Mouse (Mus musculus) right cerebral cortex, postnatal 14 days (tissue): Measurements from ENCODE around the gene Pik3cb.

Experiments used
- DNase-seq: peaks from one replicate; pipeline ENCODE4 v3.0.0; 2022

Gene Pik3cb

DNA sequence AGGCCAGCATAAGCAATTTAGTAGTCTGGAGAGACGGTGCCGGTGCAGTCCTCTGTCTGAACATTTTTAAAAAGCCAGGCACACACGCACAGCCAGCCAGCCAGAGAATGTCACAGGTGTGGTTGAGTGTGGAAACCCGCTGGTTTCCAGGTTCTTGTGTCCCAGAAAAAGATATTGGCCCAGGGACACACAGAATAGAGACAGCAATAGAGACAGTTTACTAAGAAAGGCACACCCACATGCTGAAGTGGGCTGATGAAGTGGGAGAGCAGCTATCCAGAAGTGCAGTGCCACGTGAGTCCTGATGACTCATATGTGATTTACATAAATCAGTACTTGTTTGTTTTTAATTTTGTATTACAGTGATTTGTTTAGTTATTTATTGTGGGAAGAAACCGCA, 5.3 kb upstream of the Pik3cb start:
- DNase-seq, result no peak

DNA sequence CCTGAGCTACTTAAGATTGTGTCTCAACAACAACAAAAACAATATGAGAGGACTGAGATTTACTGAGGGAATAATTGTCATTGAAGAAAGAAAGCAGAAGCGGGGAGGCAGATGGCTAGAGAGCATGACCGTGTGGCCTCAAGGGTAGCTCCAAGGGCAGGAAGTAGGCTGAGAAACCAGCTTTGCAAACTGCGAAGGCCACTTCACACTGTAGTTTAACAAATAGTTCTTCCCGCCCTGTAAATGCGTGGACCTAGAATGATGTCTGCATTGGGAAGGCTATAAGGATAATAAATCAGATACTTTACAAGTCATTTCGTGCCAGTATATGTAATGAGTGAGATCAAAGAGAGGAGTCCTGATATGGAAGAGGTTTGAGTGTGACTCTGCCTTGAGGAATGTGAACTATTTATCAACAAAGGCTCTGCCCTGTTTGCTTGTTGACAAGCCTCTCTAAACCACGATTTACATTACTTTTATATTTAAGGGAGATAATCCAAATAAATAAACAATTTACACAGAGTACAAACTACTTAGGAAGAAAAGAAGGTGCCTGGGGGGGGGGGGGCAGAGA, 4.1 kb upstream of the Pik3cb start:
- DNase-seq, result no peak

- DNase-seq, result no peak
Observed at GRCm38 (mm10) chr9:99141618-99142017, 1.2 kb upstream of the Pik3cb start.

GRCm38 (mm10) chr9:99141171-99141570, 750 bp upstream of the Pik3cb start:
- DNase-seq, result no peak

DNA sequence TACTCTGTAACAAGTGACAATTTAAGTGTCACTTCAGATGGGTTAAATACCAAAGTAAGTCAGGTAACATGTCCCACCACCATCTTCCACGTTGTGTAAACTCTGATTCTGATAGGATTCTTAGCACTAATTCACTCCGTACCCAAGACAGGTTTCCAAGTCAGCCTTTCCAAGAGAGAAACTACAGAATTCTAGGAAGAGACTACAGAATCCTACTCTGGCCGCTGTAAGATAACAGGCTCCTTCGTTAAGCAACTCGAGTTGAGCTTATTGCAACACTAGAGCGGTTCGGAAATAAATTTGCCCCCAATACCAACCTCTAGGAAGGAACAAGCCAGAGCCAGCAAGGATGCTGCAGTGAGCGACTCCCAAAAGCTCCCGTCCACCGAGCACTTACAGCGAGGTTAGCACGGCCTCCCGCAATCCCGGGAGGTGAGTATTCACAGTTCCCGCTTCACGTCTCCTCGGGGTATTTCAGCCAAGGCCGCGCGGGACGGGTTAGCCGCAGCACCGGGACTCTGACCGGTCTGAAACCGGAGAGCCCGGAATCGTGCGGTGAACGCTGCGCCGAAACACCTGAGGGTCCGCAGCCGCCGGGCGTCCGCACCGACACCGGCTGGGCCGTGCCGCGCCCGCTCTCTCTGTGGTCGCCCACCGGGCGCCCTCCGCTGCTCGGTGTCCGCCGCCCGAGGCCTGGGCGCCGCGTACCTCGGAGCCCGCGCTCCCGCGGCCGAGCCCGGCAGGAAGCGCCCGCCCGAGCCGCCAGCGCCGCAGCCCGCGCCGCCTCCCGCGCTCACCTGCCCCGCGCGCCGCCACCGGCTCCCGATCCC, 1.0 kb downstream of the Pik3cb start:
- DNase-seq, result peak; percentile 50

- no peak for DNase-seq
Observed at GRCm38 (mm10) chr9:99137301-99137700, 3.1 kb downstream of the Pik3cb start.

GRCm38 (mm10) chr9:99131951-99132470, 8.4 kb downstream of the Pik3cb start:
- no peak for DNase-seq

- no peak for DNase-seq
Observed at GRCm38 (mm10) chr9:99131119-99131518, 9.3 kb downstream of the Pik3cb start.

- DNase-seq, result no peak
Observed at GRCm38 (mm10) chr9:99127578-99127977, 12.8 kb downstream of the Pik3cb start.

- no peak for DNase-seq
Observed at GRCm38 (mm10) chr9:99122749-99123148, 17.7 kb downstream of the Pik3cb start.

- peak; percentile 31 for DNase-seq
Observed at GRCm38 (mm10) chr9:99112409-99112808, 28.0 kb downstream of the Pik3cb start.

DNA sequence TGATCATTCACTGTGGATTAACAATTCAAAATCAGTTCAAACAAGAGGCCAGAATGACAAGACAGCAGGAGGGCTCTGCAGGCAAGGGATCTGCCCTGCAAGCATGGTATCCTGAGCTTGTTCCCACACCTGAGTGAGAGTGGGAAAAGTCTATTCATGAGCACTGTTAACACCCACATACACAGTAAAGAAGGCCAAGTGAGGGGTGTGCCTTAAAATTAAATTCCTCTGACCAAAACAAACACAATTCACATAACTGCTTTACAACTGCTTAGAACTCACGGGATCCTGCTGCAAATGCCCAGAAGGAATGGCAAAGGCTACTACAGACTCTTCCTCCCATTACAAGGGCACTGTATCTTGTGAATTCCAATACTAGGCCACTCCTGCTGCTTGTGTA, 29.3 kb downstream of the Pik3cb start:
- no peak for DNase-seq

DNA sequence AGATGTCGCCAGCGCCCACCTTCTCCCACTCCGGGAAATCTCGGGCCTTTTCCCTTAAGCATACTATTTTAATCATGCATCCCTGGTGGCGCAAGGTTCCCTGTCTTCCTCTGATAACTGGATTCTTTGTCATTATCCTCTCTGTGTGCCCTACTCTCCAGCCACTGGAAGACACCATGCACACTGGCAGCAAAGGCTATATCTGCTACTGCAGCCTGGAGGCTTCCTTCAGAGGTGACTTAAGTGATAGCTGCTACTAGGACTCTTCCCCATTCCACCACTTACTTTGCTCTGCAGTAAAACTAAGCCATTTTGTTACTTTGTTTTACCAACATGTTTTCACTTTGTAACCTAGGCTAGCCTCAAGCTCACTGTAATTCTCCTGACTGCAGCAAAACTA, 30.2 kb downstream of the Pik3cb start:
- DNase-seq, result no peak

- no peak for DNase-seq
Observed at GRCm38 (mm10) chr9:99109585-99109984, 30.8 kb downstream of the Pik3cb start.

GRCm38 (mm10) chr9:99104449-99104848, 36.0 kb downstream of the Pik3cb start:
- DNase-seq, result no peak

DNA sequence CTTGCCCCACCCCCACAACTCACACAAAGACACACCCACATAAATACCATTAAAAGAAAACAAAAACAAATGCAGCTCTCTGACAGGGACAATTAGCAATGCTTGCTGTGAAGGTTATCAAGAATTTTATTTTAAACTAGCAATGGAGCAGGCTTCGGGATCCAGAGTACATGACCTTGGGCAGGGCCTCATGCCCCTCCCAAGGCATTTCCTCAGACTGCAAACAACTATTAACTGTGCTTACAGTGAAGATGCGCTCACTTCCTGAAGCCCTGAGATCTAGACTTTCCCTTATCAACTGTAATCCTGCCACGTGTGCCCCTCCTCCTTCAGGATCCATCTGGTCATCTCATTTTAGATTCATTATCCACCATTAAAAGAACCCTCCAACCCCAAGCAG, 36.6 kb downstream of the Pik3cb start:
- DNase-seq, result no peak

DNA sequence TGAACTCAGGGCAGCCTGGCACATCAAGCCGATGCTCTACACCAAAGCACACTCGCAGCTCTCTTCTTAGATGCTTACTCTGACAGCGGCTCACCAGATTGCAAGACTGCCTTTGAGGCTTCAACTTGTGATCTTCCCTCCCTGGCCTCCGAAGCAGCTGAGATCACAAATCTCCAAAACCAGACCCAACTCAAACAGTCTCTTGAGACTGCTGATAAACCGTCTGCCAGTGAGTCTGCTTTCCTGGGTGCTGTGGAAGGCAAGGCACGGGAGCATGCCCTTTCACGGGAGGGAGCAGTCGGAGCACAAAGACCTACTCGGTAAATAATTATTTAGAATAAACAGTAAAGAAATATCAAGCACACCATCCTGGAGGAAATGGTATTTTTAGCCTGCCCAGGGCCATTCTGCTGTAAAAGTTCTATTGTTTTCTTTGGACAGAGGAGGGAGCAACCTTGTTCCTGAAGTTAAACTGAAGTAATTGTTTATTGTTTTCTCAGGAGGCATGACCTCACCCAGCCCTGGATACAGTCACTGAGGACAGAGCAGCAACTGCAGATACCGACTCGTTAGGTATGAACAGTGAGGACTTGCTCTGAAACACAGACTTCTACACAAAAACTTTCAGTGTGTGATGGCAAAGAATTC, 41.8 kb downstream of the Pik3cb start:
- DNase-seq, result no peak

GRCm38 (mm10) chr9:99097668-99098067, 42.8 kb downstream of the Pik3cb start:
- no peak for DNase-seq

- no peak for DNase-seq
Observed at GRCm38 (mm10) chr9:99095192-99095591, 45.2 kb downstream of the Pik3cb start.

DNA sequence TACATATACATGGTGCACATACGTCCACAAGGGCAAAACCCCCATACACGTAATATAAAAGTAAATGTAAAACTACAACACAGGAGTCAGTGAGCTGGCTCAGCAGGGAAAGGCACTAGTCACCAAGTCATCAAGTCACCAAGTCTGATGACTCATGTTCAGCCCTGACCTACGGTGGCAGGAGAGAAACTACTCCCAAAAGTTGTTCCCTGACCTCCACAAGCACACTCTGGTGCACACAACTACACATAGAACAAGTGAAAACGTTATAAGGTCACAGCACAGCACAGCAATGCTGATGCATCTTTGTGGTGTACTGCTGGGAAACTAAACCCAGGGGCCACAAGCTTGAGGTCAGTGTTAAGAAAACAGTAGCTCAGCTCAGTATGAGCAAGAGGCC, 49.9 kb downstream of the Pik3cb start:
- no peak for DNase-seq

GRCm38 (mm10) chr9:99089904-99090303, 50.5 kb downstream of the Pik3cb start:
- no peak for DNase-seq

DNA sequence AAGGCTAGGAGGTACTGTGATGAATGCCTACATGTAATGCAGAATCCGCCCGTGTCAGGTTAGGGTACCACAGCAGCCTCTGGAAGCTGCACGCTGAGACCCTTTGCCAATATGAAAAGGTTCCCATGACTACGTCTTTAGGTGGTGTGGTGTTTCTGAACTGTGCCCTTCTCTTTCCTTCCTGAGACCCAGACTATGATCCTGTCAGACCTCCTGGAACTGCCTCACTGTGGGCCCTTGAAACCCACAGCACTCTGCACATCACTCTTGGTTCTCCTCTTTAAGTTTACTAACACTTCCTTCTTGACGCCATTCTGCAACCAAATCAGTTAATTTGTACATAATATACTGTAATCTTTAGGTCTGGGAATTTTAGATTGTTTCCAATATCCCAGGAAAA, 58.7 kb downstream of the Pik3cb start:
- no peak for DNase-seq

DNA sequence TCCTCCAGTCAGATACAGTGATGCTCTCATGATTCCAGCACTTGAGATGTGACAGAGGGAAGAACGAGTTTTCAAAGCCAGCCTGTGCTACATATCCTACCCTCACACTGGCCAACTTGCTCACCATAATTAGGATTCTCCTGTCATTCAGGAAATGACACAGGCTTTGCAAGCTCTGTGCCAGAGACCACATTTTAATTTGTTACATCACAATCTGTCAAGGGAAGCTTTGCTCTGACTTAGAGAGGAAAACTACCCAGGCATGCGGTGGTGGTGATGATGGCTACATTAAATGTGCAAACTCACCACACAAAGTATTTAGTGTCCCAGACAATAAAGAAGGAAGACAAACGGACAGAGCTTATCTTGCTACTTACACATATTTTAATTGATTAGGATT, 59.1 kb downstream of the Pik3cb start:
- DNase-seq, result no peak

DNA sequence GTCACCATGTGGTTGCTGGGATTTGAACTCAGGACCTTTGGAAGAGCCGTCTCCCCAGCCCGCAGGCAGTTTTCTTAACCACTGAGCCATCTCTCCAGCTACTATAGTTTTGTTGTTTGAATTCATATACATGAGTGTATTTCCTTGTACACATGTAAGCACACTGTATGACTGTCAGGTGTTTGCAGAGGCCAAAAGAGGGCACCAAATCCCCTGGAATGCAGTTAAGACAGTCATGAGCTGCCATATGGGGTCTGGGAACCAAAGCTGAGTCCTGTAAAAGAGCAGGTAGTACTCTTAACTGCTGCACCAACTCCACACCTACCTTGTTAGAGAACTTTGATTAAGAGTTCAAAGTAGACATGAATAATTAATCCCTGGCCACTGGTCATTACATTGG, 59.8 kb downstream of the Pik3cb start:
- DNase-seq, result no peak
